Mouse (Mus musculus): ENCODE data around the gene Tspo.

- TF ChIP-seq EP300 (IDR thresholded peaks at IDR 0.05; ENCODE audit: low read depth) (no peak), CTCF (IDR thresholded peaks at IDR 0.05; ENCODE audit: low read depth) (no peak)
These were observed 40.2 kb upstream of the Tspo start for GRCm38 (mm10) chr15:83523196-83523595.
